In the genomic region with DNA sequence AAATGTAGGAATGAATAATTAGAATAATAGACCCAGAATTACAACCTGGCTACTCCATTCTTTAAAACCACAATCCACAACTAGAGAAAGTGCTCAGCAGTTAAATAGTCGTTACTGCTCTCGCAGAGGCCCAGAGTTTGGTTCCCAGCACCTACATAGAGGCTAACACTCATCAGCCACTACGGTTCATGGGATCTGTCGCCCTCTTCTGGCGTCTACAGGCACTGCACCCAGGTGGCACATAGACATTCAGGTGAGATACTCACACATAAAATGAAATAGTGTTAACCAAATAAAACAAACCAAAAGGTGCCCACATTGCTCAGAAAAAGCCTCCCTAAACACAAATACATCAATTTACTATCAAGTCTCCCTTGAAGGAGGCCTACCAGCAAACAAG, we compare ENCODE assay signal across 16 mouse cellular contexts.
DNase-seq lines count a peak whose midpoint lies in the region; ATAC-seq and TF ChIP-seq lines count a peak whose summit lies in the region.
"Had no signal": no experiment of that assay in that cellular context is flagged by ENCODE, and none has a peak within 500 bp of the region (broad histone marks: within the 10 kb centered on the region; RNA-seq: fewer than 3 reads in every experiment).

No protein-coding gene starts in this region.

- no peaks in the 10 kb centered on the region for H3K27me3 ChIP-seq in intestine, postnatal 0 days (replicated peaks; ENCODE audit: control insufficient read depth, insufficient read depth, low read length)
- no peaks in the 10 kb centered on the region for H3K27me3 ChIP-seq in intestine, embryonic 15.5 days (replicated peaks)
- no peaks in the 10 kb centered on the region for H3K27me3 ChIP-seq in spleen, adult 2 months (ENCODE audit: control insufficient read depth, insufficient read depth, low read length)
- H3K27me3 ChIP-seq: heart, embryonic 13.5 days; limb, embryonic 15.5 days; neural tube, embryonic 15.5 days had no signal

- no peak for DNase-seq in spleen, adult 2 months (ENCODE audit: low read depth in 1 of 2, low spot score in 2 of 2)
- DNase-seq in spleen, postnatal 14 days (ENCODE audit: low spot score in 2 of 2) = no peak
- no peak for DNase-seq in brain, embryonic 14.5 days (ENCODE audit: low read depth)
- peak; percentile 23 for DNase-seq in testis, postnatal 14 days (ENCODE audit: low spot score)
- DNase-seq in adrenal gland, postnatal 36 days = no peak
- DNase-seq in layer of hippocampus, adult 9-11 months = no peak
- DNase-seq: adrenal gland, postnatal 25 days; cerebellum, postnatal 36 days; midbrain, embryonic 14.5 days; right cerebral cortex, postnatal 25 days had no signal

- no peak for TF ChIP-seq POLR2A in spleen, adult 2 months (IDR thresholded peaks at IDR 0.05; ENCODE audit: low read depth, low read length)
- no peak for TF ChIP-seq POLR2A in brain, embryonic 14.5 days (IDR thresholded peaks at IDR 0.05; ENCODE audit: borderline replicate concordance, extremely low read depth, insufficient read depth, insufficient read length, poor library complexity, severe bottlenecking)

- H3K9me3 ChIP-seq in intestine, postnatal 0 days (ENCODE audit: control insufficient read depth) = no peaks in the 10 kb centered on the region
- H3K9me3 ChIP-seq in intestine, embryonic 15.5 days = no peaks in the 10 kb centered on the region
- H3K9me3 ChIP-seq: limb, embryonic 15.5 days; neural tube, embryonic 15.5 days had no signal

- peak; percentile 62 for TF ChIP-seq CTCF in intestine, postnatal 0 days (IDR thresholded peaks at IDR 0.05; ENCODE audit: low read depth)
- TF ChIP-seq CTCF in spleen, adult 2 months (IDR thresholded peaks at IDR 0.05; ENCODE audit: extremely low read depth, insufficient read depth, insufficient read length, insufficient replicate concordance) = peak; percentile 29; the same call in 1 of the 2 replicates
- peak; percentile 35; the same call in 1 of the 2 replicates for TF ChIP-seq CTCF in brain, embryonic 14.5 days (IDR thresholded peaks at IDR 0.05; ENCODE audit: borderline replicate concordance, extremely low read depth, insufficient read depth, insufficient read length)

- H3K27ac ChIP-seq in intestine, postnatal 0 days (ENCODE audit: low read depth, low read length) = no peak overlapping the region
- no peak overlapping the region for H3K27ac ChIP-seq in intestine, embryonic 15.5 days
- no peak overlapping the region for H3K27ac ChIP-seq in spleen, adult 2 months (ENCODE audit: insufficient read depth, low read length)
- H3K27ac ChIP-seq: heart, embryonic 13.5 days; neural tube, embryonic 15.5 days had no signal

- 0 out of 2 replicates have a peak, but pooled peaks cover 4% of the 10 kb centered on the region for H3K4me1 ChIP-seq in intestine, postnatal 0 days (replicated peaks; ENCODE audit: control insufficient read depth, insufficient read depth, low read length)
- 0 out of 2 replicates have a peak, but pooled peaks cover 3% of the 10 kb centered on the region for H3K4me1 ChIP-seq in intestine, embryonic 15.5 days (replicated peaks)
- H3K4me1 ChIP-seq in spleen, adult 2 months (ENCODE audit: control insufficient read depth, insufficient read depth, insufficient read length) = no peaks in the 10 kb centered on the region
- H3K4me1 ChIP-seq: heart, embryonic 13.5 days had no signal

- H3K4me3 ChIP-seq in intestine, postnatal 0 days (ENCODE audit: low read depth, low read length) = no peak overlapping the region
- no peak overlapping the region for H3K4me3 ChIP-seq in intestine, embryonic 15.5 days (replicated peaks)
- H3K4me3 ChIP-seq in spleen, adult 2 months (ENCODE audit: extremely low read depth, insufficient read depth, insufficient read length) = no peak overlapping the region
- H3K4me3 ChIP-seq: heart, embryonic 13.5 days; limb, embryonic 15.5 days; neural tube, embryonic 15.5 days had no signal

- no peaks in the 10 kb centered on the region for H3K36me3 ChIP-seq in intestine, postnatal 0 days (ENCODE audit: control insufficient read depth, insufficient read depth)
- H3K36me3 ChIP-seq in intestine, embryonic 15.5 days = no peaks in the 10 kb centered on the region
- H3K36me3 ChIP-seq in spleen, adult 2 months (ENCODE audit: control insufficient read depth, insufficient read depth, low read length) = no peaks in the 10 kb centered on the region
- H3K36me3 ChIP-seq: heart, embryonic 13.5 days; limb, embryonic 15.5 days; neural tube, embryonic 15.5 days had no signal

- H3K9ac ChIP-seq in intestine, postnatal 0 days (ENCODE audit: low read depth, low read length) = no peak overlapping the region
- H3K9ac ChIP-seq in intestine, embryonic 15.5 days = no peak overlapping the region
- H3K9ac ChIP-seq: heart, embryonic 13.5 days; limb, embryonic 15.5 days; neural tube, embryonic 15.5 days had no signal

- no peak for ATAC-seq in intestine, postnatal 0 days
- ATAC-seq in intestine, embryonic 15.5 days = no peak
- ATAC-seq: inflammation-experienced regulatory T-cells, adult 6 months had no signal

- WGBS in intestine, postnatal 0 days = 82% methylated on average over 5 of the region's 5 CpGs
- 85% methylated on average over 5 of the region's 5 CpGs for WGBS in intestine, embryonic 15.5 days
- WGBS in spleen, adult 2 months = 89% methylated on average over 5 of the region's 5 CpGs

- no peak overlapping the region for H3K4me2 ChIP-seq in intestine, postnatal 0 days (replicated peaks; ENCODE audit: low read depth)
- H3K4me2 ChIP-seq in intestine, embryonic 15.5 days (replicated peaks) = no peak overlapping the region
- H3K4me2 ChIP-seq: heart, embryonic 13.5 days; limb, embryonic 15.5 days; neural tube, embryonic 15.5 days had no signal
